Mouse (Mus musculus) embryonic facial prominence, embryonic 15.5 days (tissue): ENCODE results near the gene Prnd. TPM values are rescaled to one million over a fixed set of nuclear protein-coding genes. Genes with fewer than 3 reads are reported as not detected.

ENCODE experiments used
- ATAC-seq: fragments of 200-750 bp; cut with Nextera tagmentation; 2 replicates; pipeline ENCODE4 v1.8.0; 2017; ENCODE audit warnings: low read depth, moderate TSS enrichment; ENCODE audit not compliant: insufficient number of reproducible peaks, low FRiP score, low TSS enrichment
- H3K27ac ChIP-seq: fragments of 300-500 bp; sonication (generic); replicated peaks from 2 replicates; pipeline ENCODE4 v1.5.1; 2015; ENCODE audit warnings: mild to moderate bottlenecking, inconsistent platforms
- H3K27me3 ChIP-seq: fragments of 300-500 bp; sonication (generic); 2 replicates; pipeline ENCODE4 v1.6.1; 2015; ENCODE audit warnings: inconsistent platforms
- H3K36me3 ChIP-seq: fragments of 300-500 bp; sonication (generic); 2 replicates; pipeline ENCODE4 v1.6.1; 2015; ENCODE audit warnings: mild to moderate bottlenecking, inconsistent platforms
- H3K4me1 ChIP-seq: fragments of 300-500 bp; sonication (generic); 2 replicates; pipeline ENCODE4 v1.6.1; 2015; ENCODE audit warnings: inconsistent platforms
- H3K4me2 ChIP-seq: fragments of 300-500 bp; sonication (generic); replicated peaks from 2 replicates; pipeline ENCODE4 v1.6.1; 2015; ENCODE audit warnings: mild to moderate bottlenecking, inconsistent platforms
- H3K4me3 ChIP-seq: fragments of 300-500 bp; sonication (generic); replicated peaks from 2 replicates; pipeline ENCODE4 v1.5.1; 2015; ENCODE audit warnings: mild to moderate bottlenecking, inconsistent platforms
- H3K9ac ChIP-seq: fragments of 300-500 bp; sonication (generic); 2 replicates; pipeline ENCODE4 v1.6.1; 2015; ENCODE audit warnings: inconsistent platforms
- H3K9me3 ChIP-seq: fragments of 300-500 bp; sonication (generic); replicated peaks from 2 replicates; pipeline ENCODE4 v1.6.1; 2016; ENCODE audit warnings: inconsistent platforms
- WGBS: fragments of 180-500 bp; shearing (Covaris S2); methylation state at CpG from one replicate; pipeline ENCODE4 v1.1.7; 2015; 5-methylcytosine and 5-hydroxymethylcytosine counted together
- polyA plus RNA-seq: library from polyadenylated mRNA; unstranded; fragments of >200 nt; fragmentation: Nextera tagmentation; extraction: Ambion mirVana; gene quantifications from 2 replicates; pipeline ENCODE4 v1.2.1, GENCODE M21; 2015

Prnd gene
- polyA plus RNA-seq, 1 experiment from 2014 or later = 48.0 TPM

GRCm38 (mm10) chr2:131988550-131988949, 37.9 kb downstream of the Prnd start:
- no peak for ATAC-seq

GRCm38 (mm10) chr2:131992487-131992886, 41.8 kb downstream of the Prnd start:
- no peak overlapping the region for H3K4me2 ChIP-seq
- 89% methylated on average over 2 of the region's 2 CpGs for WGBS
- no peaks in the 10 kb centered on the region; the same call in 1 of the 2 replicates for H3K4me1 ChIP-seq
- no peak overlapping the region for H3K4me3 ChIP-seq
- no peaks in the 10 kb centered on the region for H3K9me3 ChIP-seq
- no peaks in the 10 kb centered on the region for H3K27me3 ChIP-seq
- H3K36me3 ChIP-seq = peaks cover 3% of the 10 kb centered on the region; the same call in 1 of the 2 replicates
- H3K27ac ChIP-seq = no peak overlapping the region
- ATAC-seq = no peak
- H3K9ac ChIP-seq = no peak overlapping the region

More at GRCm38 (mm10) chr2:131988550-131988949, 37.9 kb downstream of the Prnd start:
- no peak overlapping the region for H3K9ac ChIP-seq
- H3K9me3 ChIP-seq = no peaks in the 10 kb centered on the region
- WGBS = 71% methylated on average over 2 of the region's 2 CpGs
- no peak overlapping the region for H3K27ac ChIP-seq
- no peak overlapping the region for H3K4me2 ChIP-seq
- no peaks in the 10 kb centered on the region for H3K27me3 ChIP-seq
- no peaks in the 10 kb centered on the region; the same call in 1 of the 2 replicates for H3K4me1 ChIP-seq
- no peak overlapping the region for H3K4me3 ChIP-seq
- no peaks in the 10 kb centered on the region for H3K36me3 ChIP-seq

GRCm38 (mm10) chr2:131993151-131993550, 42.5 kb downstream of the Prnd start:
- Histone ChIP-seq H3K27me3 (no peaks in the 10 kb centered on the region), H3K4me3 (no peak overlapping the region), H3K4me2 (no peak overlapping the region), H3K9me3 (no peaks in the 10 kb centered on the region), H3K36me3 (peaks cover 3% of the 10 kb centered on the region; the same call in 1 of the 2 replicates), H3K27ac (no peak overlapping the region), H3K9ac (no peak overlapping the region), H3K4me1 (no peaks in the 10 kb centered on the region; the same call in 1 of the 2 replicates)
- ATAC-seq = no peak
- 75% methylated on average over 4 of the region's 4 CpGs for WGBS

- WGBS = 47% methylated on average over 14 of the region's 14 CpGs
- no peak for ATAC-seq
- H3K27ac ChIP-seq = no peak overlapping the region
Observed at GRCm38 (mm10) chr2:131993563-131994088, 43.0 kb downstream of the Prnd start.

GRCm38 (mm10) chr2:131994971-131995370, 44.3 kb downstream of the Prnd start:
- H3K9ac ChIP-seq = no peak overlapping the region
- H3K27ac ChIP-seq = no peak overlapping the region
- WGBS = 88% methylated on average over 6 of the region's 6 CpGs
- H3K27me3 ChIP-seq = no peaks in the 10 kb centered on the region
- H3K9me3 ChIP-seq = no peaks in the 10 kb centered on the region
- no peak overlapping the region for H3K4me2 ChIP-seq
- H3K4me3 ChIP-seq = no peak overlapping the region
- ATAC-seq = no peak
- no peaks in the 10 kb centered on the region; the same call in 1 of the 2 replicates for H3K4me1 ChIP-seq
- peaks cover 3% of the 10 kb centered on the region; the same call in 1 of the 2 replicates for H3K36me3 ChIP-seq

More at GRCm38 (mm10) chr2:131993563-131994088, 43.0 kb downstream of the Prnd start:
- Histone ChIP-seq H3K9ac (no peak overlapping the region), H3K4me1 (no peaks in the 10 kb centered on the region; the same call in 1 of the 2 replicates), H3K27me3 (no peaks in the 10 kb centered on the region), H3K36me3 (peaks cover 3% of the 10 kb centered on the region; the same call in 1 of the 2 replicates), H3K9me3 (no peaks in the 10 kb centered on the region), H3K4me3 (no peak overlapping the region), H3K4me2 (no peak overlapping the region)

GRCm38 (mm10) chr2:131995742-131996141, 45.1 kb downstream of the Prnd start:
- no peak overlapping the region for H3K4me3 ChIP-seq
- no peaks in the 10 kb centered on the region; the same call in 1 of the 2 replicates for H3K4me1 ChIP-seq
- H3K4me2 ChIP-seq = no peak overlapping the region
- 78% methylated on average over 12 of the region's 12 CpGs for WGBS
- H3K27me3 ChIP-seq = no peaks in the 10 kb centered on the region
- H3K9ac ChIP-seq = no peak overlapping the region
- peaks cover 3% of the 10 kb centered on the region; the same call in 1 of the 2 replicates for H3K36me3 ChIP-seq
- H3K27ac ChIP-seq = no peak overlapping the region
- no peaks in the 10 kb centered on the region for H3K9me3 ChIP-seq
- ATAC-seq = no peak

- peaks cover 3% of the 10 kb centered on the region; the same call in 1 of the 2 replicates for H3K36me3 ChIP-seq
- H3K9ac ChIP-seq = no peak overlapping the region
- H3K9me3 ChIP-seq = no peaks in the 10 kb centered on the region
- no peak overlapping the region for H3K4me3 ChIP-seq
- H3K27ac ChIP-seq = no peak overlapping the region
- no peak for ATAC-seq
- 82% methylated on average over 7 of the region's 7 CpGs for WGBS
- H3K4me1 ChIP-seq = no peaks in the 10 kb centered on the region; the same call in 1 of the 2 replicates
- H3K4me2 ChIP-seq = no peak overlapping the region
- H3K27me3 ChIP-seq = no peaks in the 10 kb centered on the region
Observed at GRCm38 (mm10) chr2:131996369-131996768, 45.7 kb downstream of the Prnd start.

- H3K27ac ChIP-seq = no peak overlapping the region
- 36% methylated on average over 5 of the region's 5 CpGs for WGBS
- no peaks in the 10 kb centered on the region; the same call in 1 of the 2 replicates for H3K4me1 ChIP-seq
- no peak overlapping the region for H3K4me3 ChIP-seq
- ATAC-seq = no peak
- no peaks in the 10 kb centered on the region for H3K27me3 ChIP-seq
- no peak overlapping the region for H3K4me2 ChIP-seq
- H3K36me3 ChIP-seq = peaks cover 3% of the 10 kb centered on the region; the same call in 1 of the 2 replicates
- H3K9me3 ChIP-seq = no peaks in the 10 kb centered on the region
- no peak overlapping the region for H3K9ac ChIP-seq
Observed at GRCm38 (mm10) chr2:131997356-131997755, 46.7 kb downstream of the Prnd start.

GRCm38 (mm10) chr2:132001696-132002334, 51.2 kb downstream of the Prnd start:
- no peak overlapping the region for H3K27ac ChIP-seq
- no peak overlapping the region for H3K9ac ChIP-seq
- no peak overlapping the region for H3K4me2 ChIP-seq
- no peaks in the 10 kb centered on the region for H3K9me3 ChIP-seq
- H3K27me3 ChIP-seq = no peaks in the 10 kb centered on the region
- 72% methylated on average over 13 of the region's 13 CpGs for WGBS
- no peaks in the 10 kb centered on the region for H3K36me3 ChIP-seq
- peaks cover 27% of the 10 kb centered on the region for H3K4me1 ChIP-seq
- ATAC-seq = no peak
- H3K4me3 ChIP-seq = no peak overlapping the region

GRCm38 (mm10) chr2:132003916-132004315, 53.3 kb downstream of the Prnd start:
- no peak for ATAC-seq
- H3K27ac ChIP-seq = no peak overlapping the region

GRCm38 (mm10) chr2:132004495-132005136, 54.0 kb downstream of the Prnd start:
- no peak for ATAC-seq
- H3K9ac ChIP-seq = no peak overlapping the region
- peaks cover 34% of the 10 kb centered on the region for H3K4me1 ChIP-seq
- H3K36me3 ChIP-seq = no peaks in the 10 kb centered on the region
- 69% methylated on average over 9 of the region's 9 CpGs for WGBS
- H3K4me3 ChIP-seq = no peak overlapping the region
- H3K27ac ChIP-seq = peak overlapping the region; percentile 81
- H3K9me3 ChIP-seq = no peaks in the 10 kb centered on the region
- H3K4me2 ChIP-seq = no peak overlapping the region
- no peaks in the 10 kb centered on the region for H3K27me3 ChIP-seq

More at GRCm38 (mm10) chr2:132003916-132004315, 53.3 kb downstream of the Prnd start:
- no peaks in the 10 kb centered on the region for H3K36me3 ChIP-seq
- no peak overlapping the region for H3K9ac ChIP-seq
- H3K9me3 ChIP-seq = no peaks in the 10 kb centered on the region
- H3K27me3 ChIP-seq = no peaks in the 10 kb centered on the region
- H3K4me2 ChIP-seq = no peak overlapping the region
- H3K4me1 ChIP-seq = peaks cover 34% of the 10 kb centered on the region
- H3K4me3 ChIP-seq = no peak overlapping the region
- 78% methylated on average over 5 of the region's 5 CpGs for WGBS
